Mouse (Mus musculus): Measurements from ENCODE around the gene Izumo4.

- TF ChIP-seq GATA1 (IDR thresholded peaks at IDR 0.05; ENCODE audit: low read length): no peak
- TF ChIP-seq TAL1 (IDR thresholded peaks at IDR 0.05; ENCODE audit: low read length): no peak
Observed at GRCm38 (mm10) chr10:80665016-80665380, 37.0 kb upstream of the Izumo4 start.
